Mouse (Mus musculus): ENCODE measurements at regions not wholly inside any gene's neighbourhood (a gene's known extent, or its start where the extent isn't known, plus 50 kb on each side); places are given as distances from the start of the nearest gene placed in this dataset.
A peak's percentile ranks its signal among the peaks of the same experiment; 100 is the strongest.

GRCm38 (mm10) chr5:118424177-118424576 lies 136.3 kb upstream of the Med13l start:
- no peaks in the 10 kb centered on the region for H3K27me3 ChIP-seq (ENCODE audit: control insufficient read depth, insufficient read depth, low read length)
- peaks cover 5% of the 10 kb centered on the region; the same call in 1 of the 2 replicates for H3K4me1 ChIP-seq (ENCODE audit: control insufficient read depth, insufficient read depth, low read length)
- H3K9me3 ChIP-seq (ENCODE audit: control insufficient read depth, low read length), result no peaks in the 10 kb centered on the region
- 62% methylated on average over 3 of the region's 3 CpGs for WGBS
- no peak for ATAC-seq (ENCODE audit: low FRiP score, low TSS enrichment)
- H3K9ac ChIP-seq (ENCODE audit: low read depth, low read length), result no peak overlapping the region
- H3K36me3 ChIP-seq (ENCODE audit: control insufficient read depth, insufficient read depth, low read length), result no peaks in the 10 kb centered on the region
- H3K27ac ChIP-seq (ENCODE audit: low read depth, low read length), result peak overlapping the region; percentile 30; the same call in 1 of the 2 replicates
- no peak overlapping the region for H3K4me2 ChIP-seq (replicated peaks; ENCODE audit: low read depth, low read length)
- H3K4me3 ChIP-seq (ENCODE audit: low read length), result no peak overlapping the region

GRCm38 (mm10) chr5:118424764-118425568 lies 135.5 kb upstream of the Med13l start:
- H3K27ac ChIP-seq (ENCODE audit: low read depth, low read length), result peak overlapping the region; percentile 63
- ATAC-seq (ENCODE audit: low FRiP score, low TSS enrichment), result peak; percentile 37; the same call in 1 of the 2 replicates
- WGBS, result 32% methylated on average over 9 of the region's 9 CpGs

GRCm38 (mm10) chr5:118426673-118427072 lies 133.8 kb upstream of the Med13l start:
- no peaks in the 10 kb centered on the region for H3K36me3 ChIP-seq (ENCODE audit: control insufficient read depth, insufficient read depth, low read length)
- H3K4me3 ChIP-seq (ENCODE audit: low read length), result no peak overlapping the region
- H3K27ac ChIP-seq (ENCODE audit: low read depth, low read length), result no peak overlapping the region
- WGBS, result 52% methylated on average over 5 of the region's 5 CpGs
- no peaks in the 10 kb centered on the region for H3K27me3 ChIP-seq (ENCODE audit: control insufficient read depth, insufficient read depth, low read length)
- peaks cover 5% of the 10 kb centered on the region; the same call in 1 of the 2 replicates for H3K4me1 ChIP-seq (ENCODE audit: control insufficient read depth, insufficient read depth, low read length)
- H3K9ac ChIP-seq (ENCODE audit: low read depth, low read length), result no peak overlapping the region
- H3K9me3 ChIP-seq (ENCODE audit: control insufficient read depth, low read length), result no peaks in the 10 kb centered on the region
- ATAC-seq (ENCODE audit: low FRiP score, low TSS enrichment), result no peak
- no peak overlapping the region for H3K4me2 ChIP-seq (replicated peaks; ENCODE audit: low read depth, low read length)

More at GRCm38 (mm10) chr5:118424764-118425568, 135.5 kb upstream of the Med13l start:
- Histone ChIP-seq H3K4me1 (ENCODE audit: control insufficient read depth, insufficient read depth, low read length) (peaks cover 5% of the 10 kb centered on the region; the same call in 1 of the 2 replicates), H3K27me3 (ENCODE audit: control insufficient read depth, insufficient read depth, low read length) (no peaks in the 10 kb centered on the region), H3K36me3 (ENCODE audit: control insufficient read depth, insufficient read depth, low read length) (no peaks in the 10 kb centered on the region), H3K9me3 (ENCODE audit: control insufficient read depth, low read length) (no peaks in the 10 kb centered on the region), H3K4me3 (ENCODE audit: low read length) (no peak overlapping the region), H3K4me2 (replicated peaks; ENCODE audit: low read depth, low read length) (no peak overlapping the region), H3K9ac (ENCODE audit: low read depth, low read length) (no peak overlapping the region)

- Histone ChIP-seq H3K4me2 (replicated peaks; ENCODE audit: low read depth, low read length) (no peak overlapping the region), H3K36me3 (ENCODE audit: control insufficient read depth, insufficient read depth, low read length) (no peaks in the 10 kb centered on the region), H3K4me3 (ENCODE audit: low read length) (no peak overlapping the region), H3K9ac (ENCODE audit: low read depth, low read length) (no peak overlapping the region), H3K27ac (ENCODE audit: low read depth, low read length) (no peak overlapping the region), H3K27me3 (ENCODE audit: control insufficient read depth, insufficient read depth, low read length) (no peaks in the 10 kb centered on the region), H3K4me1 (ENCODE audit: control insufficient read depth, insufficient read depth, low read length) (no peaks in the 10 kb centered on the region), H3K9me3 (ENCODE audit: control insufficient read depth, low read length) (no peaks in the 10 kb centered on the region)
- whole genome bisulfite sequencing, result 63% methylated on average over 18 of the region's 18 CpGs
- ATAC-seq (ENCODE audit: low FRiP score, low TSS enrichment), result no peak
Observed at GRCm38 (mm10) chr5:118428323-118429095, 132.0 kb upstream of the Med13l start.

- no peak for ATAC-seq (ENCODE audit: low FRiP score, low TSS enrichment)
- H3K36me3 ChIP-seq (ENCODE audit: control insufficient read depth, insufficient read depth, low read length), result no peaks in the 10 kb centered on the region
- no peak overlapping the region for H3K4me3 ChIP-seq (ENCODE audit: low read length)
- WGBS, result 62% methylated on average over 4 of the region's 4 CpGs
- no peak overlapping the region for H3K4me2 ChIP-seq (replicated peaks; ENCODE audit: low read depth, low read length)
- H3K9ac ChIP-seq (ENCODE audit: low read depth, low read length), result no peak overlapping the region
- peaks cover 23% of the 10 kb centered on the region; the same call in 1 of the 2 replicates for H3K27me3 ChIP-seq (ENCODE audit: control insufficient read depth, insufficient read depth, low read length)
- peaks cover 17% of the 10 kb centered on the region for H3K4me1 ChIP-seq (ENCODE audit: control insufficient read depth, insufficient read depth, low read length)
- H3K9me3 ChIP-seq (ENCODE audit: control insufficient read depth, low read length), result no peaks in the 10 kb centered on the region
- no peak overlapping the region for H3K27ac ChIP-seq (ENCODE audit: low read depth, low read length)
Observed at GRCm38 (mm10) chr5:118433599-118433998, 126.9 kb upstream of the Med13l start.

GRCm38 (mm10) chr5:118434718-118435555 lies 125.5 kb upstream of the Med13l start:
- Histone ChIP-seq H3K27ac (ENCODE audit: low read depth, low read length) (no peak overlapping the region), H3K4me2 (replicated peaks; ENCODE audit: low read depth, low read length) (no peak overlapping the region; the same call in 1 of the 2 replicates), H3K4me3 (ENCODE audit: low read length) (no peak overlapping the region), H3K27me3 (ENCODE audit: control insufficient read depth, insufficient read depth, low read length) (peaks cover 23% of the 10 kb centered on the region; the same call in 1 of the 2 replicates), H3K9ac (ENCODE audit: low read depth, low read length) (no peak overlapping the region), H3K36me3 (ENCODE audit: control insufficient read depth, insufficient read depth, low read length) (no peaks in the 10 kb centered on the region), H3K9me3 (ENCODE audit: control insufficient read depth, low read length) (no peaks in the 10 kb centered on the region), H3K4me1 (ENCODE audit: control insufficient read depth, insufficient read depth, low read length) (peaks cover 17% of the 10 kb centered on the region)
- no peak for ATAC-seq (ENCODE audit: low FRiP score, low TSS enrichment)
- WGBS, result 22% methylated on average over 20 of the region's 20 CpGs

- no peaks in the 10 kb centered on the region for H3K9me3 ChIP-seq (ENCODE audit: control insufficient read depth, low read length)
- 30% methylated on average over 7 of the region's 7 CpGs for WGBS
- no peak for ATAC-seq (ENCODE audit: low FRiP score, low TSS enrichment)
- H3K4me2 ChIP-seq (replicated peaks; ENCODE audit: low read depth, low read length), result no peak overlapping the region
- H3K27me3 ChIP-seq (ENCODE audit: control insufficient read depth, insufficient read depth, low read length), result peaks cover 23% of the 10 kb centered on the region; the same call in 1 of the 2 replicates
- no peak overlapping the region for H3K4me3 ChIP-seq (ENCODE audit: low read length)
- H3K9ac ChIP-seq (ENCODE audit: low read depth, low read length), result no peak overlapping the region
- no peaks in the 10 kb centered on the region for H3K36me3 ChIP-seq (ENCODE audit: control insufficient read depth, insufficient read depth, low read length)
- no peak overlapping the region for H3K27ac ChIP-seq (ENCODE audit: low read depth, low read length)
- H3K4me1 ChIP-seq (ENCODE audit: control insufficient read depth, insufficient read depth, low read length), result peaks cover 17% of the 10 kb centered on the region
Observed at GRCm38 (mm10) chr5:118435556-118435950, 124.9 kb upstream of the Med13l start.

- no peaks in the 10 kb centered on the region for H3K36me3 ChIP-seq (ENCODE audit: control insufficient read depth, insufficient read depth, low read length)
- H3K27me3 ChIP-seq (ENCODE audit: control insufficient read depth, insufficient read depth, low read length), result peaks cover 23% of the 10 kb centered on the region; the same call in 1 of the 2 replicates
- H3K4me1 ChIP-seq (ENCODE audit: control insufficient read depth, insufficient read depth, low read length), result peaks cover 17% of the 10 kb centered on the region
- WGBS, result 19% methylated on average over 9 of the region's 9 CpGs
- no peaks in the 10 kb centered on the region for H3K9me3 ChIP-seq (ENCODE audit: control insufficient read depth, low read length)
- no peak overlapping the region for H3K9ac ChIP-seq (ENCODE audit: low read depth, low read length)
- H3K4me3 ChIP-seq (ENCODE audit: low read length), result no peak overlapping the region
- no peak overlapping the region for H3K4me2 ChIP-seq (replicated peaks; ENCODE audit: low read depth, low read length)
- H3K27ac ChIP-seq (ENCODE audit: low read depth, low read length), result no peak overlapping the region
- no peak for ATAC-seq (ENCODE audit: low FRiP score, low TSS enrichment)
Observed at GRCm38 (mm10) chr5:118436035-118436434, 124.4 kb upstream of the Med13l start.
